Mouse (Mus musculus) c-Kit-positive CD71-positive TER-119-negative erythroid progenitor cells, embryonic 14.5 days (primary cell): ENCODE results near the gene Ywhag.

ENCODE experiments used
- DNase-seq: peaks from one replicate; pipeline ENCODE4 v3.0.0-alpha.2; 2013; ENCODE audit warnings: low read depth

Ywhag gene

GRCm38 (mm10) chr5:135887675-135888102, 46.7 kb downstream of the Ywhag start, which contains the start of gene Hspb1:
TSS of gene Hspb1 (plus strand) at chr5:135887919.
- DNase-seq, result no peak

- no peak for DNase-seq
Observed at GRCm38 (mm10) chr5:135884641-135885040, 49.8 kb downstream of the Ywhag start.

- no peak for DNase-seq
Observed at GRCm38 (mm10) chr5:135879449-135880158, 54.8 kb downstream of the Ywhag start.

GRCm38 (mm10) chr5:135877831-135878231, 56.6 kb downstream of the Ywhag start:
- DNase-seq, result peak; percentile 29

GRCm38 (mm10) chr5:135877180-135877579, 57.2 kb downstream of the Ywhag start:
- DNase-seq, result peak; percentile 41

- DNase-seq, result no peak
Observed at GRCm38 (mm10) chr5:135873753-135874152, 60.7 kb downstream of the Ywhag start.

- no peak for DNase-seq
Observed at GRCm38 (mm10) chr5:135872996-135873395, 61.4 kb downstream of the Ywhag start.

GRCm38 (mm10) chr5:135870505-135870904, 63.9 kb downstream of the Ywhag start:
- DNase-seq, result no peak

GRCm38 (mm10) chr5:135869661-135870423, 64.6 kb downstream of the Ywhag start:
- no peak for DNase-seq

GRCm38 (mm10) chr5:135868653-135869052, 65.8 kb downstream of the Ywhag start:
- no peak for DNase-seq

- DNase-seq, result no peak
Observed at GRCm38 (mm10) chr5:135867637-135868593, 66.5 kb downstream of the Ywhag start.

- no peak for DNase-seq
Observed at GRCm38 (mm10) chr5:135866662-135867061, 67.8 kb downstream of the Ywhag start.
